Mouse (Mus musculus) embryo, embryonic 11 days (tissue): ENCODE measurements at regions not wholly inside any gene's neighbourhood (a gene's known extent, or its start where the extent isn't known, plus 50 kb on each side); places are given as distances from the start of the nearest gene placed in this dataset.

Experiments used
- DNase-seq: peaks from one replicate; pipeline ENCODE4 v3.0.0-alpha.2; 2015

DNA sequence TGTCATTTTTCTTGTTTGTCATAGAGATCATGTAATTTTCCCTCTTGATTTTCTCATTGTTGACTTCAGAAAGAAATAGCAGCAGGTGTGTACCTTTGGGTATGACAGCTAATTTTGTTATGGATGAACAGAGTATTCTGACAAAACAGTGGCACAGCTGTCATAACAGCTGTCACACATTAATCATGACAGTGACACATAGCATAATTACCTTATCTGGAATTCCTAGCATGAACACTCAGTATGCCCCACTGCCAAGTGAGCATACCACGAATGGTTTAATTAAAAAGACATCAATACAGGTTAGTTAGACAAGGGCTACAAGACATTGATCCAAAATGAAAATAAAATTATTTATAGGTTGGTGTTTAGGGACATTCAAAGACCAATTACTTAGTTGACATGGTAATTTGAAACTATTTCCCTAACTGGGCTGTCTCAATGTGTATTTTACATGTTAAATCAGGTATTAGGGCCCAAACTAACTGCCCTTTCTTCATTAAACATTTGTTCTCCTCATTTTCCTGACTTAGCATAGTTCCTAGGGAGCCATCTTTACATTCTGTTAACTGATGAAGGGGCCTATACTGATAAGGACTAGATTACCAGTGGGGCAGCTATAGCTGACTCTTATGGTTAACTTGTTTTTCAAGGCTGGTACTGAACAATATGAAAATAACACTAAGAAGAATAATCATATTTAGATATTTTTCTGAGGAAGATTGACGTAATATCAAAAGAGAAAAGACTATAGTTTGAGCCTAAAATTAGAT is 52.2 kb downstream of the Aldoart1 start:
- peak; percentile 14 for DNase-seq

DNA sequence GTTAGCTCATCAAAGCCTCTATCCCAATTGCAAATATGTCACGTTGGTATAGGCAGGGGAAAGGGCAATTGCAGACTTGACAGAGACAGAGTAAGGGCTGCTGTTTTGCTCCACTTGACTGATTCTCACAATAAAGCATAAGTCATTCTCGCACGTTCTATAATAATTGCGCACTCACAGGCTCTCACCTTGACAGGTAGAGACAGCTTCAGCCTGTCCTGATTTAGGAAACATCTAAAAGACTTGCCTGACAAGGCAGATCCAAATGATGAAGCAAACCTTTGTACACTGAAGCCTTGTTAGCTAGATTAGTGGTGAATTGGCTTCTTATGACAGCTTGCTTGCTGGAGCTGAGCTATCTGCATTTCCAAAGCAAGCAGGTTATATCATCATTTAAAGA is 52.9 kb downstream of the Aldoart1 start:
- no peak for DNase-seq

DNA sequence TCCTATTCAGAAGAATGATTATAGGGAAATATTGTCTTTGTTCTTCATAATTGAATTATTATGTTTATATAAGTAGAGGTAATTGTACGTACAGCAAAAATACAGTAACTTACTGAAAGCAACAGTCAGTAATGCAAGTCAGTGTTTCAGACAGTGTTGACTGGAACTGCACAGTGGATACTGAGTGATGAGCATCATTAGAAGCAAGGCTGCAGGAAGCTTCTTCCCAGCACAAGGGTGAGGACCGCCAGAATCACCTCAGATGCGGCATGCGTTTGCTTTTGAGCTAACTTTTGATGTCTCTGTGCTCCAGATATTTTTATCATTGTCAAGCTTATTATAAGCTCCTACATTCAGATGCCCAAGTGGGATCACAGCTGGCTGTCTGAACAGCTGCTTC is 63.6 kb downstream of the Aldoart1 start:
- no peak for DNase-seq

DNA sequence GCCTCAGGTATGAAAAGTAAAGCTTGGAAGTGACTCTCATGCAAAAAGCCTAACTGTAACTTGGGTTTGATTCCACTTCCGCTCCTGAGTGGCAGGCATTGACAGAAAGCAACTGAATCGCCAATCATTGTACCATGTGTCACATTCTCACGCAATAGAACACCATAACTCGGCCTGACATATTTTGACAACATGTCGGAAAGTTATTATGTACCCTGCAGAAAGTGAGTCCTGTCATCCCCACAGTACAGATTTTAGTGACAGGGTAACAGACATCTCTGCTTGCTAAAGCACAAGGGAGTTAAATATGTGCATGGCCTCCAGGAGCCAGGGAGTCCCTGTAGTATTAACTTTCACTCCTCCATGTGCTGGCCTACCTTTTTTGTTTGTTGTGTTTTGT is 85.5 kb downstream of the Aldoart1 start:
- DNase-seq, result peak; percentile 1

DNA sequence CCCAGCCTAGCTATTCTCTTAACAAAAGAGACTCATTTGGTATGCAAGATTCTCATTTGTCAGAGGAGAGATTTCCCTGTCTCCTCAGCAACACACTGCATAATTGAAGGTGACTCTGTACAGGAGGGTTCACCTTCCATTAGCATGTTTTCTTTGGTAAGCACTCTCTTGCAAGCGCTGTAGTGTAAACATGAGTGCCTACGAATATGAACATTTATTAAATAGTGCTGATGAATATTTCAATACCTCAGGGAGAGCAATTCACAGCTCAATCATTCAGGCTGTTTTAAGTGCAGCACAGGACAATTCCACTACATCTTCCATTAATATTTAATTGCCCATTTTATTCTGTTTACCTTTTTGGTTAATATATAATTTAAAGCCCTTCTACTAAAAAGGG is 86.0 kb downstream of the Aldoart1 start:
- no peak for DNase-seq
